Mouse (Mus musculus): ENCODE measurements around the gene Otx2. TPM values are rescaled to one million over a fixed set of nuclear protein-coding genes. Genes with fewer than 3 reads are reported as not detected.

Gene Otx2
- total and polyA plus RNA-seq, 2 experiments: not detected

DNA sequence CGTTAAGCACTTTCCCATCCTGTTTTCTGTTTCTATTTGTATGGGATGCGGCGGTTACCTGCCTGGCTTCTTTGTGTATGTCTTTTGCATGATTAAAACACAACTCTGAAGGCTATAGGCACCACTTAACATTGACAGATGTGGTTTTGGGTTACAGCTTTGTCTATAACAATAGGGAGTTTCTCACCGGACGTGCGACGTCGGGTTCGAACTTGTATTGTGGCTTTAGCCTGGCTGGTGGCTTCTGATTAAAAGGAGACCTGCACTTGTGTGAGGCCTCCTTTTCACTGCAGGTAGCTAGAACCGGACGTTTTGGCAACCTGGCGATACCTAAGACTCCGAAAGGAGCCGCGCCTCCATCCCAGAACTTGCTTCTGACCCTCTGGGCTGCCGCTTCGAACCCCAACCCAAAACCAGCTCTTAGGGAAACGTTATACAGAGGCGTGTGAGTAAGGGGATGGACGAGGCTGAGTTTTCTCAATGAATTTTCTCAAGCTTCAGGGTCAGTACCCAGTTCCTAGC, 19.0 kb downstream of the Otx2 start:
- no peak overlapping the region for H3K9ac ChIP-seq (ENCODE audit: low read depth, low read length)
- H3K27me3 ChIP-seq (ENCODE audit: control insufficient read depth, insufficient read depth, low read length): peaks cover 24% of the 10 kb centered on the region
- no peaks in the 10 kb centered on the region for H3K4me1 ChIP-seq (ENCODE audit: control insufficient read depth, insufficient read depth, low read length)
- WGBS: 6% methylated on average over 20 of the region's 20 CpGs
- H3K27ac ChIP-seq (replicated peaks; ENCODE audit: insufficient read depth, low read depth, low read length): no peak overlapping the region
- no peak for DNase-seq (ENCODE audit: extremely low read depth, low read depth, low spot score)
- H3K36me3 ChIP-seq (ENCODE audit: control insufficient read depth, insufficient read depth, low read length): no peaks in the 10 kb centered on the region
- H3K79me2 ChIP-seq (ENCODE audit: control insufficient read depth, insufficient read depth, low read length): no peaks in the 10 kb centered on the region
- TF ChIP-seq POLR2A (IDR thresholded peaks at IDR 0.05; ENCODE audit: extremely low read depth, insufficient read depth, low read length): no peak
- no peak for TF ChIP-seq CTCF (IDR thresholded peaks at IDR 0.05; ENCODE audit: low read depth, low read length)
- no peak overlapping the region for H3K4me3 ChIP-seq (ENCODE audit: insufficient read depth, low read depth, low read length)

DNA sequence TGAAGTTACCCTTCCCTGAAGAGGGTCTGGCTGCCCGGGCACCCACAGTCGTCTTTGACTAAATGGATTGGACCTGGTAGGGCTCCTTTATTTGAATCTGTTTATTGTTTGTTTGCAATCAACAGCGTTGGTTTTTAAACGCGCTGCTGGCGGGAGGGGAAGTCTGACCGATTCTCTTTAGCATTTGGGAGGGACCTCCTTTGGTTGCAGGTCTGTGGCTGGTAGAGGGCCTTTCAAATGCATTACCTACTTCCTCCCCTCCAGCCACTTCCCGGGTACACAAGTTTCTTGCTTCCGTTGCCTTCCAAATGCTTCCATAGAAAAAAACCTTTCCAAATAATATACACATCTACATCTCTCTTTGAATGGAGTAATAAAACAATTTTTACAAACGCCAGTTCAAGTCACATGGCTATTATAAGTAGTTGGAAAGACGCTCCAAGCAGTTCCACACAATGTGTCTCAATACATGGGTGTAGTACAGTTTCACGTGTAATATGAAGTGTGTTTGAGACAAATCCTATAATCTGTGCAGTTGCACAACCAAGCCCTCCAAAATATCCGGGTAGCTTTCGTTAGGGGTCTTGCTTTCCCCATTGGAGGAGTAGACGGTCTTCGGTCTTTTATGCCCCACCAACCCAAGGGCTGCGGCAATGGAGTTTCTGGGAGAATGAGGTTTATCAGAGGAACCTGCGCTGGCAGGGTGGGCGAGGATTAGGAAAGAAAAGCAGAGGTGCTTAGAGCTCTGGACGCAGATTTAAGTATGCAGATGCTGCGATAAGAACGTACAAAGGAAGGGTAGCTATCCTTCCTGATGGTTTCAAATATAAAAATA, 19.7 kb downstream of the Otx2 start:
- Histone ChIP-seq H3K27ac (replicated peaks; ENCODE audit: insufficient read depth, low read depth, low read length) (no peak overlapping the region), H3K4me3 (ENCODE audit: insufficient read depth, low read depth, low read length) (no peak overlapping the region), H3K4me1 (ENCODE audit: control insufficient read depth, insufficient read depth, low read length) (no peaks in the 10 kb centered on the region), H3K36me3 (ENCODE audit: control insufficient read depth, insufficient read depth, low read length) (no peaks in the 10 kb centered on the region), H3K79me2 (ENCODE audit: control insufficient read depth, insufficient read depth, low read length) (no peaks in the 10 kb centered on the region), H3K9ac (ENCODE audit: low read depth, low read length) (no peak overlapping the region), H3K27me3 (ENCODE audit: control insufficient read depth, insufficient read depth, low read length) (peaks cover 24% of the 10 kb centered on the region)
- DNase-seq (ENCODE audit: extremely low read depth, low read depth, low spot score): no peak
- 15% methylated on average over 22 of the region's 22 CpGs for WGBS
- TF ChIP-seq POLR2A (IDR thresholded peaks at IDR 0.05; ENCODE audit: extremely low read depth, insufficient read depth, low read length) (no peak), CTCF (IDR thresholded peaks at IDR 0.05; ENCODE audit: low read depth, low read length) (no peak)

GRCm38 (mm10) chr14:48653081-48653480, 20.5 kb downstream of the Otx2 start:
- Histone ChIP-seq H3K27me3 (ENCODE audit: control insufficient read depth, insufficient read depth, low read length) (peaks cover 24% of the 10 kb centered on the region), H3K4me1 (ENCODE audit: control insufficient read depth, insufficient read depth, low read length) (no peaks in the 10 kb centered on the region), H3K9ac (ENCODE audit: low read depth, low read length) (no peak overlapping the region), H3K27ac (replicated peaks; ENCODE audit: insufficient read depth, low read depth, low read length) (no peak overlapping the region), H3K79me2 (ENCODE audit: control insufficient read depth, insufficient read depth, low read length) (no peaks in the 10 kb centered on the region), H3K36me3 (ENCODE audit: control insufficient read depth, insufficient read depth, low read length) (no peaks in the 10 kb centered on the region), H3K4me3 (ENCODE audit: insufficient read depth, low read depth, low read length) (no peak overlapping the region)
- no peak for TF ChIP-seq POLR2A (IDR thresholded peaks at IDR 0.05; ENCODE audit: extremely low read depth, insufficient read depth, low read length)
- TF ChIP-seq CTCF (IDR thresholded peaks at IDR 0.05; ENCODE audit: low read depth, low read length): no peak
- no peak for DNase-seq (ENCODE audit: extremely low read depth, low read depth, low spot score)
- whole genome bisulfite sequencing: 77% methylated on average over 3 of the region's 3 CpGs

DNA sequence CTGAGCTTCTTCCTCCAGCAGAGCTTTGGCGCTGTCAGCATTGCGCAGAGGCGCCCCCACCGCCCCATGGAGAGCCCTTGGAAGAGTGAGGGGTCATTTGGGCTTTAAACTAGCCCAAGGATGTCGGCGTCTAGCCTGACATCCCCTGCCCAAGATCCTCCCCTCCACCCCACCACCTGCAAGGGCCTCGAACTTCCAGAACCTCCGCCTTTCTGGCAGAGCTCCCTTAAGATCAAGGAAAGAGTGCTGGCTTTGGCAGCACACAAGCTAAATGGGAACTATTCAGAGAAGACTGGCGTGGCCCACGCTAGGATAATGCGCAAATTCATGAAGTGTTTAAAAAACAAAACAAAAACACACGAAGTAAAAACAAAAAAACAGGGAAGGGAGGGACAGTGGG, 21.4 kb downstream of the Otx2 start:
- Histone ChIP-seq H3K4me1 (ENCODE audit: control insufficient read depth, insufficient read depth, low read length) (no peaks in the 10 kb centered on the region), H3K4me3 (ENCODE audit: insufficient read depth, low read depth, low read length) (no peak overlapping the region), H3K27me3 (ENCODE audit: control insufficient read depth, insufficient read depth, low read length) (peaks cover 24% of the 10 kb centered on the region), H3K27ac (replicated peaks; ENCODE audit: insufficient read depth, low read depth, low read length) (no peak overlapping the region), H3K36me3 (ENCODE audit: control insufficient read depth, insufficient read depth, low read length) (no peaks in the 10 kb centered on the region), H3K9ac (ENCODE audit: low read depth, low read length) (no peak overlapping the region), H3K79me2 (ENCODE audit: control insufficient read depth, insufficient read depth, low read length) (no peaks in the 10 kb centered on the region)
- WGBS: 29% methylated on average over 12 of the region's 12 CpGs
- TF ChIP-seq CTCF (IDR thresholded peaks at IDR 0.05; ENCODE audit: low read depth, low read length): no peak
- no peak for TF ChIP-seq POLR2A (IDR thresholded peaks at IDR 0.05; ENCODE audit: extremely low read depth, insufficient read depth, low read length)
- no peak for DNase-seq (ENCODE audit: extremely low read depth, low read depth, low spot score)

- Histone ChIP-seq H3K79me2 (ENCODE audit: control insufficient read depth, insufficient read depth, low read length) (no peaks in the 10 kb centered on the region), H3K27me3 (ENCODE audit: control insufficient read depth, insufficient read depth, low read length) (peaks cover 24% of the 10 kb centered on the region), H3K4me1 (ENCODE audit: control insufficient read depth, insufficient read depth, low read length) (no peaks in the 10 kb centered on the region), H3K36me3 (ENCODE audit: control insufficient read depth, insufficient read depth, low read length) (no peaks in the 10 kb centered on the region), H3K27ac (replicated peaks; ENCODE audit: insufficient read depth, low read depth, low read length) (no peak overlapping the region), H3K9ac (ENCODE audit: low read depth, low read length) (no peak overlapping the region), H3K4me3 (ENCODE audit: insufficient read depth, low read depth, low read length) (no peak overlapping the region)
- TF ChIP-seq POLR2A (IDR thresholded peaks at IDR 0.05; ENCODE audit: extremely low read depth, insufficient read depth, low read length) (no peak), CTCF (IDR thresholded peaks at IDR 0.05; ENCODE audit: low read depth, low read length) (no peak)
- WGBS: 10% methylated on average over 26 of the region's 26 CpGs
- DNase-seq (ENCODE audit: extremely low read depth, low read depth, low spot score): no peak
Measured at GRCm38 (mm10) chr14:48651471-48652211, 22.0 kb downstream of the Otx2 start.

All from liver, adult 2 months (tissue).